Mouse (Mus musculus) telencephalon, adult 2 months (tissue): ENCODE results near the gene Fry.
A peak's percentile ranks its signal among the peaks of the same experiment; 100 is the strongest.

Experiments used
- DNase-seq: peaks from one replicate; pipeline ENCODE4 v3.0.0-alpha.2; 2011; ENCODE audit warnings: low read depth, low spot score

The Fry gene

DNA sequence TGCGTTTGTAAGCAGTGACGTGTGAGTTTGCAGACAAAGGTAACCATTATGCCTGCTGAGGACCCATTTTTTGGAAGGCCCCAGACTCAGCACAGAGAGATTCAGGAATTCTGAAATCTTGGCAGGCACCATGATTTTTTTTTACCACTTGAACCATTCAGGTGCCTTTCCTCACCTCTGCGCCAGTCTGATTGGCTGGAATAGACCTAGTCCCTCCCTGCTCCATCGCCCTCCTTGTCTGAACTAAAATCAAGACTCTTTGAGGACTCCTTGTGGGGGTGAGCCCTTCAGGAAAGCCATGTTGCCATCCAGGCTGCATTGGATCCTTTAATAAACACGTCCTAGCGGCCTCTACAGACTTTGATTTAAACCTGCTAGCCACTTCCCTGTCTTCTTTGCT lies 103.4 kb downstream of the Fry start:
- no peak for DNase-seq

DNA sequence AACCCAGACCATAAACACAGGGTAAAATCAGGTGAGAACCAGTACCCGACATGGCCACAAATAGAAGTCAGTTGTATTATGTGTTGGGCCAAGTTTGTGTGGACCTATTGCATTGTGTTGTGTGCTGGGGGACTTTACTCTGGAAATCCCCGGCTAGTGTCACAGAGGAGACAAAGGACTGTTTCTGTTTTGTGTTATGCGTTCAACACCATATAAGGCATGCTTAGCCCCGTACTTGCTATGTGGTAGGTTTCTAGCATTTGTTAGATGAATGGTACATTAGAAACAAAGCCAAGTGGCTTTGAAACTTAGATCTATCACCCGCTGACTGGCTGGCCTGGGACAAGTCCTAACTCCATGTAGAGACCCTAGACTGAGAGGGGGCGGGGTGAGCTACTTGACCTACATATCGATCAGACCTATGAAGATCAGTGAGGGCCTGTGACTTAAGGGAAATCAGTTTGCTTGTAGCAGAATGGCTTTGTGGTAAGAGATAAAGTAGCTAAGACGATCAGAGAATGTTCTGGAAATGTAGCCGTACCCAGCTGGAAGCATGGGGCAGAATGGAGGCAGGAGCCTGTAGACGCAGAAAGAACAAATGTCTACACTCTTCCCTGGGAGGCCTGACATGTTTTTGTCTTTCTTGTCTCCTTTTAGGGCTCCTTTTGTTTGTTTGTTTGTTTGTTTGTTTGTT lies 105.2 kb downstream of the Fry start:
- no peak for DNase-seq

DNA sequence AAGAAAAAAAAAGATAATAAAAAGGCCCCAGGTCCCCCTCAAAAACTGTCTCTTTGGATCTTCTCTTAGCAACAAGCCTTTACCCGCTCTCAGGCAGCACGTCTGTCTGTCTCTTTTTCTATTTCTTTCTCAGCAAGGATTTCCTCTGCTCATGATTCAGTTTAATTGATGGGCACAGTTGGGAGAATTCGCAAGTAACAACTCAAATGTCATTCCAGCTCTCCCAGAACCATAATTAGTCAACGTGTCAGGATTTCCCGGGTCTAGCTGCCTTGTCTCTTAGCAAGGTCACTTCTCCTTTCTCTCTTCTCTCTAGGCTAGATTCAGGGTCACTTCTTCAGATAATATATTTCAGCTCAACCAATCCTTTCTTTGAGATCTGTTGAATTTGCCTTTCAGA lies 110.6 kb downstream of the Fry start:
- no peak for DNase-seq

DNA sequence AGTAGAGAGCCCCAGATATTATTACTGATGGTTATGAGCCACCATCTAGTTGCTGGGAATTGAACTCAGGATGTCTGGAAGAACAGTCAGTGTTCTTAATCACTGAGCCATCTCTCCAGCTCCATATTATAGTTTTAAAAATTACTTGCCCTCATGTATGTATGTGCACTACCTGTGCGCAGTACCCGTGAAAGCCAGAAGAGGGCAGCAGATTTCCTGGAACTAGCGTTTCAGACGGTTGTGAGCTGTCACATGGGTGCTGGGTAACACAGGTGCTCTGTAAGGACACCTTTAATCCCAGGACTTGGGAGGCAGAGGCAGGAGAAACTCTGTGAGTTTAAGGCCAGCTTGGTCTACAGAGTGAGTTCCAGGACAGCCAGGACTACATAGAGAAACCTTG lies 111.3 kb downstream of the Fry start:
- no peak for DNase-seq

DNA sequence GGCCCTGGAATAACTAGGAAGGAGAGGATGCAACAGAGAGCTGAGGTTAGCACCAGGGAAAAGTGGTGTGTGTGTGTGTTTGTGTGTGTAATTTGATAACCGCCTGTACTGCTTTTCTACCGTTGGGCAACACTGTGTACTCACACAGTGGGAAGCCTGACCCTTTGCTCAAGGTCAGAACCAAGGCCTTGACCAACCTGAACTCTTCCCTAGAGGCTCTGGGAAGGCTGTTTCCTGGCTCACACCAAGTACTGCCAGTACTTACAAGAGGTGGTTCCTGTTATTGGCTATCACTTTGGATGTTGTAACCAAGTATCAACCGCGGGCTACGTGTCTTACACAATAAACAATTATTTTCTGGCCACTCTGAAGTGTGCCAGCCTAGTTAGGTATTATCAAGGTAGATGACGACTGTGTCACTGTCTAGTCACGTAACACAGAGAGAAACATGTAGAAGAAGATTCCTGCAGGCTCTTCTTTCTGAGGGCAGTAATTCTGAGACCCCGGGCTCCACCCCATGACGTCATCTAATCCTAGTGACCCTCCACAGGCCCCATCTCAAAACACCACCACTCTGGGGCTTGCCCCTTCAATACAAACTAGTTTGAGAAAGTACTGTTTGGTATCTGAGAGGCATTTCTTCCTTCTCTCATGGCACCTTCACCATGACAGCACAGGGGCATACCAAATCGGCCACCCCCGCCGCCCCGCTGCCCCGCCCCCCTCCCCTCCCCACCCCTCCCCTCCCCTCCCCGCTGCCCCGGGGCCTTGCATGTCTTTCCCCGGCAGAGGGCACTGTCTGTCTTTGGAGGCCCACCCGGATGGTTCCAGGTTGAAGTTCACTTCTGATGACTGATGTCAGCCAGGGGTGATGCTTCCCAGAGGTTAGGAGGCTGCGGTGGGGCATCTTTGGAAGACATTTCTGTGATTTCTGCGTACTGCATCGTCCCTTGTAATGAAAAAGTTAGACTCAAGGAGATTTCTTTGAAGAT lies 114.0 kb downstream of the Fry start:
- no peak for DNase-seq

DNA sequence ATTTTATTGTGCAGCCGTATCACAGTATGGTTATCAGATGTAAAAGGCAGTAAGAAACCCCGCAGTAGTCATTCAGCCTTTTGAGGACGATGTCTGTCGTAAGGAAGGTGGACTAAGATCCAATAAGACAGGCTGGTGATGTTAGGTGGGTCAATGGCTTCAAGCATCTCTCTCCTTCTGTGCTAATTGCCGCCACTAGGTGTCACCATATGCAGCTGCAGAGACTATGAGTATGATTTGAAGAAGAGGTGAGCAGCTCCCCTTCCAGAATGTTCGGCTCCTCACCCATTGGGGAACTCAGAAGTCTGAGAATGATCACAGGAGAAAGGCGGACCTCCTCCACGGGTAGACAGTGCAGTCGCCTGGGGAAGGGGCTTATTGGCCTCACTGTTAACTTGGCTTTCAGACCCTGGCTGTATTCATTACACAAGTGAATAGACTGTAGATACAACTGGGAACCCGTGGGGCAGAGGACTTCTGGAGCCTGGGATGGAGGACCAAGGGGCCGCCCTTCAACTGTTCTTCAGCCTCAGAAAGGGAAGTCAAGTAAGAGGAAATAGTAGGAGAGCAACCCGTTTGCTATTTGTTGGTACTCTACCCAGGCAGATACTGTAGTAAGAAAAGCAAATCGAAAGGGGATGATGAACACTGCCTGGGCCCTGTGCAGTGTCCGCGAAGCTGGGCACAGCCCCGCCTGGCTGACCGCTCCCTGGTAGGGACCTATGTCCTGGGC lies 114.9 kb downstream of the Fry start:
- DNase-seq: peak; percentile 61

DNA sequence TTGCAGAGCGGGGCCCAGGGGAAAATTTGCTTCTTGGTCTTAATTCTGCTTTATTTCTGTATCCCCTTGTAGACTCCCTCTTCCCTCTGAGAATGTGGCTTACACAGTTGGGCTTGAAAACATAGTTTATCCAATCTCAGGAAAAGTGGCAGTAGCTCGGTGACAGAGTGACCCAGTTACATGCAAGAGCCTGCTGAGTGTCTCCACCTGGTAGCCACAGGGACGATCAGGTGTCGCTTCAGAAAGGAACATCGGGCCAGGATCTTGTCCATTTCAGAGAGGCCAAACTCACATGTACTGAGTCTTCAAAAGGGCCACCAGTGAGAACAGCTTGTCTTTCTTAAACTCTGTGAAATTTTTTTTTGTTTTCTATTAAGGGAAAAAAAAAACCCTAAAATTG lies 117.5 kb downstream of the Fry start:
- no peak for DNase-seq

DNA sequence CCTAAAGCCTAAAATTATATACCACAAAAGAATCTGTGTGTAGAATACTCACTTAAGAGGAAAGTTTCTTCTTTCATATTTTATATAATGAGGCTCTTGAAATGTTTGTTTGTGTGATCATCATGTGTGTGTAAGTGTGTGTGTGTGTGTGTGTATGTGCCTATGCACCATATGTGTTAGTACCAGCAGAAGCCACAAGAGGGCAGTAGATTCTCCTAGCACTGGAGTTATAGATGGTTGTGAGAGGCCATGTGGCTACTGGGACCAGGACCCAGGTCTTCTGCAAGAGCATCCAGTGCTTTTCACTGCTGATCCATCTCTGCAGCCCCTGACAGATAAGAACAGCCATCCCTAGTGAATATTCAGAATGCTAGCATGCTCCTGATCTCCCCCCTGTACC lies 118.2 kb downstream of the Fry start:
- no peak for DNase-seq

DNA sequence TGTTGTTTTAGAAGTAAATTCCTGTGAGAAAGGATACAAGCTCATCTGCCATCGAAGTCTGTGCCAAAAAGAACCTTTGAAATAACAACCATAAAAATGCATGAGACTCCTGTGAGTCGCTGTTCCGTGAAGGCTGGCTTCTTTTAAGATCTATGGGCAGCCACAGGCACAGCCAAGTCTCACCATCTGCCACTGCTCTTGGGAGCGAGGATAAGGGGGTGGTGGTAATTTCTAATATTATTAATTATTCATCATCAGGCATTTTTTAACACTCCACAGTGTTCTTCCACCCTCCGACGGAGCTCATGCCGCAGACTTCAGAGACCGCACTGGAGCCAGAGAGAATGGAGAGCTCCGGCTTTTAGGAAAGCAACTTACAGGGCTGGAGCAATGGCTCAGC lies 123.2 kb downstream of the Fry start:
- no peak for DNase-seq

DNA sequence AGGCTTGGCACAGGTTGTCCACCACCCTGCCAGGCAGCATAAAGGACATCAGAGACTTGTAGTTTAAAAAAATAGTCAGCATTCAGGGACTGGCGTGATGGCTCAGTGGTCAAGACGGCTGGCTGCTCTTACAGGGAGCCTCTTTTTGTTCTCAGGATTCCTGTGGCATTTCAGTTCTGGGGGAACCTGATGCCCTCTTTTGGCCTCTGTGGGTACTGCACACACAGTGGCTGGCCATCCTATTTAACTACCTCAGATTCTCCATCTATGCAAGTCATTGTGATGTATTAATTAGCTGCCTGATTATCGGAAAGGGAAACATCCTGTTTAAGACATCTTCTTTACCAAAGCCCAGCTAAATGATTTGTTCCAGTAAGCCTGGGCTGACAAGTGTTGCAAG lies 128.3 kb downstream of the Fry start:
- DNase-seq: no peak

DNA sequence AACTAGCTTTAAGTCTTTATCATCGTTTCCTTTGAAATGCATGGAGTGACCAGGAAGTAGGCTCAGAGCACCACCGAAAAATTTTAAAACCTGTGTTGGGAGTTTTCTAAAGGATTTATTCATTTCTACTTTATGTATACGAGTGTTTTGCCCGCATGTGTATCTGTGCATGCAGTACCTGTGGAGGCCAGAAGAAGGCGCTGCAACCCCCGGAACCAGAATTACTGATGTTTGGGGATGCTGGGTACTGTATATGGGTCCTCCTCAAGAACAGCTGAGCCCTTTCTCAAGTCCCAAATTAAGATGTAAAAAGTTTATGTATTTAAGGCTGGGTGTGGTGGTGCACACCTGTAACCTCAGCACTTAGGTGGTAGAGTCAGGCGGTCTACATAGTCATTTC lies 139.3 kb downstream of the Fry start:
- DNase-seq: no peak

DNA sequence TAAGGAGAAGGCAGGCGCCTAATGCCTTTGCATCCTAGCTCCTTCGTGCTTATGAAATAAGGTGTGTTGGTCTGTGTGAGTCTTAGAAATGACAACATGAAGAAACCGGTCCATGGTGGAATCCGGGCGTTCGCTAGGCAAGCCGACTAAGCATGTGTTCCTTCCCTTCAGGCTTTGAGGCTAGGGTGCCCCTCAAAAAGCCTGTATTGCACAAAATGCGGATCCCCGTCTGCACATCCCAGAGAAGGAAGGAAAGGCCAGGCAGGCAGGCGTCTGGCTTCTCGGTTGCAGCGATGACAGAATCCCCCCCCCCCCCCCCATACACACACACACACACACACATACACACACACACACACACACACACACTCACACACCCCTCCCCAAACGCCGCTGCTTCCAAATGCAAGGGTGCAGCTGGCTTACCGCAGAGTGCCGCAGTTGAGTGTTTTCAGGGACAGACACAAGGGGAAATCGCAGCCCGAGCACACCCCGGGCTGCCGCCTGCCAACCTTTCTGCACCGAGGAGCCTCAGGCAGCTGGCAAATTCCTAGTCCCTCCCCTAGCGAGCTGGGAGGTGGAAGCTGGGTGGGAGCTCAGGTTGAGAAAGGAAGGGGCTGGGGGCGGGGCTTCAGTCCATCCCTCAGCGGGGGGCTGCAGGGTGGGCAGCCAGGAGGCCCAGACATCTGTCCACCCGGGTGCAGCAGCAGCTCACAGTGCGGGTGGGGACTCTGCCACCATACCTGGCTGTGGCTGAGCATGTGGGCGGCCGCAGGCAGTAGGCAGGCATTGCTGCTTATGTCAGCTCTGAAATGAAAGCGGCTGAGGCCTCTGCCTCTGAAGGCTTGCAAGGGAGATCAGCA lies 141.0 kb downstream of the Fry start:
- DNase-seq: peak; percentile 80

DNA sequence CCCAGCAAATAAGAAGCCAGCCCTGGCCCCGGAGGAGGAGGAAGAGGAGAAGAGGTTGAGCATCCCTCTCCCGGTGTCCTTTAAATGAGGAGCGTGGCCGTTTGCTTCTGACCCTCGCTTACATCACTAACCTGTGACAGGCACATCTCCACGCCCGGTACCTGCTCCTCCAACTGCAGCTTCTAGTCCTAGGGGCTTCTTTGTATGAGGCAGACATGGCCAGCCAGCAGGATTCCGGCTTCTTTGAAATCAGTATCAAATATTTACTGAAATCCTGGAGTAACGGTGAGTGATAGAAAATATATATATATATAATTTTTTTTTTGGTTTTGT lies 141.6 kb downstream of the Fry start:
- no peak for DNase-seq

DNA sequence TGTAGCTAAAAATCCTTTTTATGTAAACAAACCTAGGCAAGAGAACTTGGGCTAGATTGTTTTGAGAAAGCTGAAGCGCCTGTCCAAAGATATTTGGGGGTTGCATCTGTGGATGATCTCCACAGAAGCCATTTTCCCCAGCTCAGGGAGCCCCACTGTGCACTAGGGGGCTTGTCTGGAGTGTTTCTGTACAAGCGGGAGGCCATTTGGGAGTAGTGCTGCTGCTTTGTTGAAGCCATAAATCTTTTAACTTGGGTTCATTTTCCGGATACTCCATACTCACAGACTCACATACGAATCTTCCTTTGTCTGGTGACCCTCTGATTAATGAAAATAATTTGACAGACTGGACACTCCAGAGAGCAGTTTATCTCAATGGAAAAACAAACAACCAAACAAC lies 142.9 kb downstream of the Fry start:
- DNase-seq: no peak

DNA sequence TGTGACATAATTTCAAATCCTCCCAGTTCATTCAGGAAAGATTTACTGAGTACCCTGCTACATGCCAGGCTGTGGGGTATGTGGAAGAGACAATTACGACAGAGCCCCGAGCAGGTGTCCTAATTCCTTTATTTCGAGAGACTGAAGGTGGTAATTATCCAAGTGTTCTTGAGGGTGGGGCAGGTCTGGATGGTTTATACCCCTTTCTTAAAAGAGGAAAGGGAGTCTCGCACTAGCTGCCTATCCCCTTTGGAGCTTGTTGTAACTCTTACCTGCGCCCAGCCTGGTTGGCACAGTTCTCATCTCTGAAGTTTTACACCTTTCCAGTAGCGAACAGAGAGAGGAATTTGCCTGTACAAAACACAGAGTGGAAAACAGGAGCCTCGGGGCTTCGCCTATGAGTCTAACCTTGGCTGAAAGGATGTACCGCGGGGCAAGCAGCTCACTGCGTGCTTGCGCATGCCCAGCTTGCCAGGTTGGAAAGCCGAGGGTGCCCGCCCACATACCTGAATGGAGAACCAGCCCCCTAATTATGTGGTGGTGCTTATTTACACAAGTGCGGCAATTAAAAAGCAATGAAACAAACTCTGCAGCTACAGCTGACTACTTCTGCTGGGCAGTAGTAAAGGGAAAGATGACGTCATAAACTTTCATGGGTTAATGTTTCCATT lies 143.7 kb downstream of the Fry start:
- no peak for DNase-seq

DNA sequence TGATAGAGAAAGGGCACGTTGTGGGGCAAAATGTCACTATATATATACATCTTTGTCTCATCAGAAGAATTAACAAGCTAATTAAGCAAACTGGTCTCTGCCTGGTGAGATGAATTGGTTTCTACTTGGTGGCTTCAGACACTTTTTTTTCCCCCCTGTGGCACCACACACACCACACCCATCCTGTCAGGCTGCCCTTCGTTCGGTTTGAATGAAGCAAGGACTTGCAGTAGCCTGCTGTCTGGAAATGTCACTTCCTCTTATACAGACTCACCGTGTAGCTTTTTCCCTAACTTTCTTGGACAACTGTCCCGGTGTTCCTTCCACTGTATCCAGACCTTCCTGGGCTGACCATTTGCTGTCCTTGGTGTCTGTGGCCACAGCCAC lies 144.3 kb downstream of the Fry start:
- no peak for DNase-seq

DNA sequence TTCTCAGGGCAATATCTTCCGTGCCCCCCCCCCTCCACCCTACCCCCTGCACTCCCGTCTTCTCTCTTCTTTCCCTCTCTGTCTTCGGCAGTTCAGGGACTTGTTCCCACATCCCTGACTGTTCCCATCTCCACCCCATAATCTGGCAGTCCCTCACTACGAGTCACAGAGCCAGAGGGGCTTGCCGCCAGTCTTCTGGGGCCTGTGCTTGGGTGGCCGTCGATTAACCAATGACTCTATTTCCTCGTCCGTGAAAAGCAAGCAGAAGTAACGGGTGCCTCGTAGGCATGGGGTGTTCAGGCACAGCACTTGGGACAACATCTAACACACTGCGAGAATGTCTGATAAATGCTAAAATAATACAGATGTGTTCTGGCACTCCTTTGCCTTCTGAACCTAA lies 144.7 kb downstream of the Fry start:
- no peak for DNase-seq

DNA sequence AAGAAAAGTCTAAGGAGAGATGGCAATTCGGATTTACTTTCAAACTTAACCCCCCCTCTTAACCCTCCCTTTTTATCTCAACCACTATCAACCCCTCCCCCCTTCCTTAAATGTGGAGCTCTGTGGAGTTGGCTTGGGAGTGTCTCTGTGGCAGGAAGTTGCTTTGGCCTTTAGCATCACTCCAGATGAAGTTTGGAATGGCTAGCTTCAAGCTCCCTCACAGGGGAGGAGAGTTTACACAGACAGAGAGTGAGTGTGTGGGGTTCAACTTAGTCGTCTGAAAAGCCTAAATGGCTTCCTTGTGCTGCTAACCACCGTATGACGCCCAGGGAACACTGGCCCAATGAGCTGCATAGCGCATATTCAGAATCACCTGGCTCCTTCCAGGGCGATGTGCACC lies 145.2 kb downstream of the Fry start:
- no peak for DNase-seq

DNA sequence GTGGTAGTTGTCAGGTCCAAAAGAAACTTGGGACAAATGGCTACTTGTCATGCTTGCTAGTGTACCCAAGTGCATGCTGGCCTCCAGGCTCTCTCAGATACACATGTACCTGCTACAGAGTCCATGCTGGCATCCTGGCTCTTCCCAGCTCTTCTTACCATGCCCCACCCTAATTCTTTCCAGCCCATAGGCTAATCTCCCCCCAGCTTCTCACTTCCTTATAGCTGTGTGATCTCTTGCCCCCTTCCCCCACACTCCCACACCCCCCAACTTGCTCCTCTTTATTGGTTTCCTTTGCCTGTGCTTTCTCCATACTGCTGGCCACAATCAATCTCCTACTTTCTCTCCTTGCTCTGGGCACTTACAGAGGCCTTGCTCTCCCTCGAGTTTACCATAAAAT lies 146.6 kb downstream of the Fry start:
- DNase-seq: no peak

DNA sequence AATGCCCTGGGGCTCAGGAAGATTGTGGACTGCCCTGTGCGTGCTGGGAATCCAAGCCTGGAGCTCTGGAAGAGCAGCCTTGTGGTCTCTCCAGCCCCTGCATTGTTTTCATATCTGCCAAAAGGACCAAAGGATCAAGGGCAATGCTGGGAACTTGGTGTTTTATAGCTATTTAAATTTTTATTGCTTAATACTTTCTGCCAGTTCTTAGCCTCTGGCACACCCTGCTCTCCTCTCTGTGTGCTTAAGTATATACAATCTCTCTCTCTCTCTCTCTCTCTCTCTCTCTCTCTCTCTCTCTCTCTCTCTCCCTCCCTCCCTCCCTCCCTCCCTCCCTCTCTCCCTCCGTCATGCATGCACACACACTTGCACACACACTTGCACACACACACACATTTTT lies 147.5 kb downstream of the Fry start:
- no peak for DNase-seq

DNA sequence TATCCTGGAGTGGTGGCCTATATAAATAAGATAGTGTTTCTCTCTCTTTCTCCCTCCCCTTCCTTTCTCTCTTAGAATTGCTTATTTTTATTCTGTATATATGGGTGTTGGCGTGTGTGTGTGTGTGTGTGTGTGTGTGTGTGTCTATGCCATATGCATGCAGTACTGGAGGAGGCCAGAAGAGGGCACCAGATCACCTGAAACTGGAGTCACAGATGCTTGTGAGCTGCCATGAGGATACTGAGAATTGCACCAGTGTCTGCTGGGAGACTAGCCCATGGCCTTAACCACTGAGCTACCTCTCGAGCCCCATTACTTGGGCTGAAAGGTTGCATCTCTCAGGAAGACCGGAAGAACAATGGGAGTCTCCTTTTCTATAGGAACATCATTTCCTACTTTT lies 149.8 kb downstream of the Fry start:
- DNase-seq: no peak
